Mouse (Mus musculus) bone marrow, adult 2 months (tissue): ENCODE measurements around the gene Iqcg.

Source experiments
- CTCF ChIP-seq: fragments of 200-500 bp; IDR thresholded peaks from 2 replicates; pipeline ENCODE4 v1.5.1; 2011; ENCODE audit warnings: low read length, control low read depth; ENCODE audit not compliant: control insufficient read depth, insufficient read depth
- POLR2A ChIP-seq: fragments of 200-500 bp; IDR thresholded peaks from 2 replicates; pipeline ENCODE4 v1.6.1; 2011; ENCODE audit warnings: low read depth, mild to moderate bottlenecking, control low read depth, low read length, borderline replicate concordance; ENCODE audit not compliant: control insufficient read depth

DNA sequence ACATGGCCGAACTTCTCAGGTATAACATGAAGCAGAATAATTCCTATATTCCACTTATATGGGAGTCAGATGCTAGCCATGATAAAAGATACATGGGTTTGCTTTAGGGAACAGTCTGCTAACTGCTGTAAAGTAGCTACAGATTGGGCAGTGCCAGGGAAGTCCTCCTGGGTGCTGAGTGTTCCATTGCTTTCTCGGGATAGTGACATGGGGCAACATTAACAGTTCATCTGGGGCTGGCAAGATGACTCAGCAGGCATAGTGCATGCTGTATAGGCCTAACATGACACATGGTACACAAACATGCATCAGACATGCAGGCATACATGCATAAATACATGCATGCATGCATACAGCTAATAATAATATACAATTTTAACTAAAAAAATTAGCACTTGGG lies 28.0 kb upstream of the Iqcg start:
- no peak for TF ChIP-seq CTCF
- TF ChIP-seq POLR2A: no peak
